Mouse (Mus musculus): ENCODE data around the gene Zfp326.
"Not testable (repeated sequence)": the region's sequence is repeated elsewhere in the genome, so short reads cannot be mapped to it uniquely, and the experiment has no call there.

Zfp326 gene

GRCm38 (mm10) chr5:105876068-105876924 is at the start of gene Zfp326:
Gene Zfp326 (plus strand): TSS chr5:105876565.
- peak; percentile 96 for DNase-seq (ENCODE audit: low read depth, low spot score)

- DNase-seq (ENCODE audit: low read depth, low spot score) = no peak
These were observed 49.4 kb upstream of the Zfp326 start for GRCm38 (mm10) chr5:105826916-105827510.

GRCm38 (mm10) chr5:105828050-105828449 is 48.3 kb upstream of the Zfp326 start:
- no peak for DNase-seq (ENCODE audit: low read depth, low spot score)

GRCm38 (mm10) chr5:105829008-105829586 is 47.3 kb upstream of the Zfp326 start:
- no peak for DNase-seq (ENCODE audit: low read depth, low spot score)

GRCm38 (mm10) chr5:105832140-105832539 is 44.2 kb upstream of the Zfp326 start:
- DNase-seq (ENCODE audit: low read depth, low spot score) = peak; percentile 42

GRCm38 (mm10) chr5:105833923-105834322 is 42.4 kb upstream of the Zfp326 start:
- DNase-seq (ENCODE audit: low read depth, low spot score) = no peak

- no peak for DNase-seq (ENCODE audit: low read depth, low spot score)
These were observed 40.4 kb upstream of the Zfp326 start for GRCm38 (mm10) chr5:105836006-105836405.

GRCm38 (mm10) chr5:105839740-105840310 is 36.5 kb upstream of the Zfp326 start:
- no peak for DNase-seq (ENCODE audit: low read depth, low spot score)

- DNase-seq (ENCODE audit: low read depth, low spot score) = no peak
These were observed 32.2 kb upstream of the Zfp326 start for GRCm38 (mm10) chr5:105844044-105844753.

GRCm38 (mm10) chr5:105845041-105845440 is 31.3 kb upstream of the Zfp326 start:
- DNase-seq (ENCODE audit: low read depth, low spot score) = no peak

- no peak for DNase-seq (ENCODE audit: low read depth, low spot score)
These were observed 28.6 kb upstream of the Zfp326 start for GRCm38 (mm10) chr5:105847726-105848125.

GRCm38 (mm10) chr5:105849222-105849621 is 27.1 kb upstream of the Zfp326 start:
- DNase-seq (ENCODE audit: low read depth, low spot score) = no peak

- DNase-seq (ENCODE audit: low read depth, low spot score) = no peak
These were observed 26.7 kb upstream of the Zfp326 start for GRCm38 (mm10) chr5:105849643-105850042.

GRCm38 (mm10) chr5:105853271-105853670 is 23.1 kb upstream of the Zfp326 start:
- DNase-seq (ENCODE audit: low read depth, low spot score) = no peak

GRCm38 (mm10) chr5:105857486-105857885 is 18.9 kb upstream of the Zfp326 start:
- no peak for DNase-seq (ENCODE audit: low read depth, low spot score)

- DNase-seq (ENCODE audit: low read depth, low spot score) = no peak
These were observed 17.3 kb upstream of the Zfp326 start for GRCm38 (mm10) chr5:105858754-105859694.

- DNase-seq (ENCODE audit: low read depth, low spot score) = peak; percentile 71
These were observed 16.5 kb upstream of the Zfp326 start for GRCm38 (mm10) chr5:105859716-105860460.

- DNase-seq (ENCODE audit: low read depth, low spot score) = no peak
These were observed 15.9 kb upstream of the Zfp326 start for GRCm38 (mm10) chr5:105860461-105860835.

- DNase-seq (ENCODE audit: low read depth, low spot score) = no peak
These were observed 14.7 kb upstream of the Zfp326 start for GRCm38 (mm10) chr5:105861616-105862015.

GRCm38 (mm10) chr5:105865110-105865628 is 11.2 kb upstream of the Zfp326 start:
- not testable (repeated sequence) for DNase-seq (ENCODE audit: low read depth, low spot score)
